Mouse (Mus musculus) forebrain, embryonic 14.5 days (tissue): ENCODE measurements around the gene Ccdc96. TPM values are rescaled to one million over a fixed set of nuclear protein-coding genes. Genes with fewer than 3 reads are reported as not detected.

Experiments
- ATAC-seq: fragments of 200-750 bp; cut with Nextera tagmentation; 2 replicates; pipeline ENCODE4 v1.8.0; 2017; ENCODE audit warnings: mild to moderate bottlenecking, moderate library complexity
- DNase-seq: peaks from one replicate; pipeline ENCODE4 v3.0.0-alpha.2; 2015; ENCODE audit warnings: low spot score
- H3K27ac ChIP-seq: fragments of 300-500 bp; sonication (generic); 2 replicates; pipeline ENCODE4 v1.5.1; 2014; ENCODE audit warnings: low read depth, mild to moderate bottlenecking, control low read depth, low read length, moderate library complexity
- H3K27me3 ChIP-seq: fragments of 300-500 bp; sonication (generic); replicated peaks from 2 replicates; pipeline ENCODE4 v1.6.1; 2014; ENCODE audit warnings: low read length, control low read depth, mixed read lengths; ENCODE audit not compliant: control insufficient read depth, insufficient read depth
- H3K36me3 ChIP-seq: fragments of 300-500 bp; sonication (generic); 2 replicates; pipeline ENCODE4 v1.6.1; 2014; ENCODE audit warnings: low read length, control low read depth; ENCODE audit not compliant: control insufficient read depth, insufficient read depth
- H3K4me1 ChIP-seq: fragments of 300-500 bp; sonication (generic); 2 replicates; pipeline ENCODE4 v1.6.1; 2014; ENCODE audit warnings: antibody characterized with exemption, low read length, control low read depth; ENCODE audit not compliant: control insufficient read depth, insufficient read depth
- H3K4me2 ChIP-seq: fragments of 300-500 bp; sonication (generic); 2 replicates; pipeline ENCODE4 v1.6.1; 2014; ENCODE audit warnings: mild to moderate bottlenecking, control low read depth, low read length
- H3K4me3 ChIP-seq: fragments of 300-500 bp; sonication (generic); 2 replicates; pipeline ENCODE4 v1.5.1; 2014; ENCODE audit warnings: low read depth, low read length, control low read depth
- H3K9ac ChIP-seq: fragments of 300-500 bp; sonication (generic); 2 replicates; pipeline ENCODE4 v1.6.1; 2014; ENCODE audit warnings: mild to moderate bottlenecking, low read length, control low read depth, moderate library complexity
- H3K9me3 ChIP-seq: fragments of 300-500 bp; sonication (generic); replicated peaks from 2 replicates; pipeline ENCODE4 v1.6.1; 2016; ENCODE audit warnings: low read length, control low read depth, mixed read lengths; ENCODE audit not compliant: control insufficient read depth
- WGBS: fragments of 180-500 bp; shearing (Covaris S2); extraction: QIAGEN DNeasy Blood & Tissue Kit; methylation state at CpG from one replicate; pipeline ENCODE4 v1.1.7; 2014; 5-methylcytosine and 5-hydroxymethylcytosine counted together
- polyA plus RNA-seq: library from polyadenylated mRNA; unstranded; fragments of >200 nt; fragmentation: Nextera tagmentation; extraction: Ambion mirVana; gene quantifications from 2 replicates; pipeline ENCODE4 v1.2.1, GENCODE M21; 2014

Ccdc96 gene
- polyA plus RNA-seq, 1 experiment from 2014 or later = 2.8 TPM

- H3K27ac ChIP-seq = no peak overlapping the region
- peaks cover 9% of the 10 kb centered on the region for H3K36me3 ChIP-seq
- H3K9ac ChIP-seq = no peak overlapping the region
- H3K27me3 ChIP-seq = no peaks in the 10 kb centered on the region
- no peak overlapping the region for H3K4me3 ChIP-seq
- DNase-seq = no peak
- 95% methylated on average over 4 of the region's 4 CpGs for WGBS
- H3K9me3 ChIP-seq = no peaks in the 10 kb centered on the region
- ATAC-seq = no peak
- peaks cover 20% of the 10 kb centered on the region for H3K4me1 ChIP-seq
- H3K4me2 ChIP-seq = no peak overlapping the region
Observed at GRCm38 (mm10) chr5:36480398-36480797, 4.0 kb upstream of the Ccdc96 start.

GRCm38 (mm10) chr5:36481114-36481513, 3.3 kb upstream of the Ccdc96 start:
- H3K4me3 ChIP-seq = no peak overlapping the region
- H3K4me2 ChIP-seq = no peak overlapping the region
- no peaks in the 10 kb centered on the region for H3K27me3 ChIP-seq
- H3K4me1 ChIP-seq = peaks cover 22% of the 10 kb centered on the region
- WGBS = 74% methylated on average over 1 of the region's 1 CpGs
- peaks cover 6% of the 10 kb centered on the region for H3K36me3 ChIP-seq
- H3K9me3 ChIP-seq = no peaks in the 10 kb centered on the region
- no peak for ATAC-seq
- no peak overlapping the region for H3K9ac ChIP-seq
- no peak overlapping the region for H3K27ac ChIP-seq
- no peak for DNase-seq

DNA sequence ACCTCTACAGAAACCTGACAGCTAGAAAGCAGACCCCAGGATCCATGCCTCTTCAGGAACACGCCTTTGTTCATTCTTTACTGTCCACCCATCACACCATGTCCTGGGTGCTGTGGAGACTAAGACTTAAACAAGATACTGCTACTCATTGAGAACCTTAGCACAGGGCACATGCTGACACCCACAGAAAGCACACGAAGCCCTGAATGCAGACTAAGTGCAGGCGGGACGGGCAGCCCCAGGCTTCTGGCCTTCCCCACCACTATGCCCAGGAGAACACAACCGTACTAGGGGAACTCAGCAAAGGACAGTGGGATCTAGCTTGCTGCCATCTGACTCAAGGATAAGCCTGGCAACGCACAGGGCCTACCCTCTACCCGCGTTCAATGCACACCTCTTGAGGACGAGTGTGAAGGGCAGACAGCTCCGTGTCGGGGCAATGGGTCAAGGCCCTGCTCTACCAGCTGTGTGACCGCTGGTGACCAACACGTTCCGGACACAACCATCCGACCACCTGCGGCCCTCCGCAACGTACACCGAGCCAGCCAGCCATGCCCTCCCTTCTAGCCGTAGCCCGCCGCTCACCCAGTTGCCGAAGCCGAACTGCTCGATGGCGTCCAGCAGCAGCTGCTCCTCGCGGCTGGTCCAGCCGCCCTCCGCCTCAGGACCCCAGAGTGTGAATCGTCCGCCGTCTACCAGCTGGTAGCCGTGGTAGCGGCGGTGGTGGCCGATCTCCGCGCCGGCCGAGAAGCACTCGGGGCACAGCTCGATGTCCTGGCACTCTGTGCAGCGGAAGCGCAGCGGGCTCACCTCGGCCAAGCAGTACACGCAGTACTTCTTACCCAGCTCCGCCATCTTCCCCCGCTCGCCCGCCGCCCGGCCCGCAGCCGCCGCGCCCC, 936 bp upstream of the Ccdc96 start:
- WGBS = 2% methylated on average over 45 of the region's 58 CpGs
- DNase-seq (peak; percentile 53), ATAC-seq (peak; percentile 37)
- Histone ChIP-seq H3K9ac (peak overlapping the region; percentile 91), H3K9me3 (no peaks in the 10 kb centered on the region), H3K27me3 (no peaks in the 10 kb centered on the region), H3K4me3 (peak overlapping the region; percentile 86), H3K4me1 (peaks cover 22% of the 10 kb centered on the region), H3K27ac (peak overlapping the region; percentile 65; the same call in 1 of the 2 replicates), H3K4me2 (peak overlapping the region; percentile 94), H3K36me3 (no peaks in the 10 kb centered on the region)

DNA sequence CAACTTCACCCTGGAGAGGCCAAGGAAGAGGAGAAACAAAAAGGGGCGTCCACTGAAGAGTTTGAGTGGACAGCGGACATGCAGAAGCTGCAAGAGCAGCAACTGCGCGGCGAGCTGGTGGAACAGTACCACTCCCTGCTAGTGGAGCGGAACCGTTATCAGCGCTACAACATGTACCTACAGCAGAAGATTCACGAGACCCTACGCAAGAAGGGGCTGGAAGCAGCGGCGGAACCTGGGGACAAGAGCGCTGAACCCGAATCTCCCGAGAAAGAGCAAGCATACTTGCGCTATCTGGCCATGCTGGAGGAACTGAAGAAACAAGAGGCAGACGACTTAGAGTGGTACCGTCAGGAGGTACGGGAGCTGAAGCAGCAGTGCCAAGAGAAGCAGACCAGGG, 918 bp downstream of the Ccdc96 start:
- DNase-seq = no peak
- peak overlapping the region; percentile 68; the same call in 1 of the 2 replicates for H3K9ac ChIP-seq

GRCm38 (mm10) chr5:36489225-36489624, 4.8 kb downstream of the Ccdc96 start:
- DNase-seq (peak; percentile 50), ATAC-seq (no peak)
- H3K36me3 ChIP-seq = peaks cover 41% of the 10 kb centered on the region
- H3K4me1 ChIP-seq = peaks cover 9% of the 10 kb centered on the region; the same call in 1 of the 2 replicates
- H3K4me2 ChIP-seq = no peak overlapping the region
- no peak overlapping the region for H3K27ac ChIP-seq
- no peaks in the 10 kb centered on the region for H3K9me3 ChIP-seq
- no peaks in the 10 kb centered on the region for H3K27me3 ChIP-seq
- H3K4me3 ChIP-seq = no peak overlapping the region
- H3K9ac ChIP-seq = no peak overlapping the region
- 50% methylated on average over 2 of the region's 2 CpGs for WGBS

More for the DNA sequence above, 918 bp downstream of the Ccdc96 start:
- H3K27ac ChIP-seq = no peak overlapping the region
- peak overlapping the region; percentile 59 for H3K4me3 ChIP-seq
- H3K9me3 ChIP-seq = no peaks in the 10 kb centered on the region
- no peaks in the 10 kb centered on the region for H3K27me3 ChIP-seq
- peak overlapping the region; percentile 98 for H3K4me2 ChIP-seq
- H3K36me3 ChIP-seq = 0 out of 2 replicates have a peak, but pooled peaks cover 5% of the 10 kb centered on the region
- ATAC-seq = no peak
- H3K4me1 ChIP-seq = peaks cover 22% of the 10 kb centered on the region
- WGBS = 45% methylated on average over 19 of the region's 19 CpGs

DNA sequence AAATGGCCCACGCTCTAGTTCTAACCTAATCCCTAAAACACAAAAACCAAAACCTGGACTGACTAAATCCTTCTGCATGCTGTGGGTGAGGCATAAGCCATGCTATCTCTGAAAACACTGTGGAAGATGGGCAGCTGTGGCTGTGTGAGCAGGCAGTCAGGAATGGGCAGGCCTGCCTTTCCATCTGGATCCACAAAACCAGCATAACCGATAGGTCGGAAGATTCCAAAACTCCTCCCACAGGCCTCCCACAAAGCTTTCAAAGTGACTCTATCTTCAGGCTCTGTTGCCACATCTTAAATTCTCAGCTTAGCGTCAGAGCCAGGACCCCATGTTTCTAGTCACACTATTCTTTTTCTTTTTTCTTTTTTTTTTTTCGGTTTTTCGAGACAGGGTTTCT, 9.5 kb downstream of the Ccdc96 start:
- H3K27ac ChIP-seq = no peak overlapping the region
- no peaks in the 10 kb centered on the region for H3K27me3 ChIP-seq
- 90% methylated on average over 6 of the region's 6 CpGs for WGBS
- ATAC-seq (no peak), DNase-seq (no peak)
- no peaks in the 10 kb centered on the region for H3K4me1 ChIP-seq
- H3K9ac ChIP-seq = no peak overlapping the region
- H3K9me3 ChIP-seq = no peaks in the 10 kb centered on the region
- H3K4me3 ChIP-seq = no peak overlapping the region
- no peak overlapping the region for H3K4me2 ChIP-seq
- peaks cover 75% of the 10 kb centered on the region for H3K36me3 ChIP-seq

DNA sequence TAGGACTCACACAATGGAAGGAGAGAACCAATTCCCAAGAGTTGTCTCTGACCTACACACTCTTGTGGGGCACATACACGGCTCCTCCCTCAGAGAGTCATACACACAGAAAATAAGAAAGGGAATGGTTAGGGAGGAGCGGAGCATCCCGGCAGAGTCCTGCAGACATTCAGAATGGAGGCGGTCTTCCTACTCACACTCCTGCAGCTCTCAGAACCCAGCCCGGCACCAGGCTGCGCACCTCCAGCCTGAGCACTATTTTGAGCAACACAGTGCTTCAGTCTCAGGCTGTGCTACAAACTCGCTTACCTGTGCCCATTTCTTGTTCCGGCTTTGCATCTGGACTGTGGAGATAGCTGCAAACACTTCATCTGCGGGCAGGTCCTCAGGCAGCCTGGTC, 10.3 kb downstream of the Ccdc96 start:
- no peaks in the 10 kb centered on the region for H3K9me3 ChIP-seq
- no peak overlapping the region for H3K27ac ChIP-seq
- ATAC-seq = no peak
- no peak overlapping the region for H3K4me3 ChIP-seq
- H3K4me1 ChIP-seq = no peaks in the 10 kb centered on the region
- H3K27me3 ChIP-seq = no peaks in the 10 kb centered on the region
- H3K36me3 ChIP-seq = peaks cover 80% of the 10 kb centered on the region
- WGBS = 95% methylated on average over 9 of the region's 9 CpGs
- H3K4me2 ChIP-seq = no peak overlapping the region
- no peak overlapping the region for H3K9ac ChIP-seq
- no peak for DNase-seq

DNA sequence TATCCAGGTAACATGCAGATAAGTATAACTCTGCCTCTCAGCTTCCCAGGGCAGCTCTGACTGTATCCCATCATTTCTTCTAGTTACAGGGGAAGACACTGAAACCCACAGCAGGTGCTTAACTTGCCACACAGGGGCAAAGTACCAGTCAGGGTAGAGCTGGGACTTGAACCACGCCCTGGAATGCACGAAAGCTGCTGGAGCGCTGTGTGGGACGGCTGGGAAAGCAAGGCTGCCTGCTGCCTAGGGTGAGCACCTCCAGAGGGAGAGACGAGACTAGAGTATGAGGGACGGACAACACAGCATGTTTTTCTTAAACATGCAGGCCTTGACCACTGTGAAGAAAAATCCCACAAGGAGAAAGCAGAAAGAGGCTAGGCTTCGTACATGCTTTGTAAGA, 20.8 kb downstream of the Ccdc96 start:
- Histone ChIP-seq H3K9ac (no peak overlapping the region), H3K36me3 (peaks cover 95% of the 10 kb centered on the region)

DNA sequence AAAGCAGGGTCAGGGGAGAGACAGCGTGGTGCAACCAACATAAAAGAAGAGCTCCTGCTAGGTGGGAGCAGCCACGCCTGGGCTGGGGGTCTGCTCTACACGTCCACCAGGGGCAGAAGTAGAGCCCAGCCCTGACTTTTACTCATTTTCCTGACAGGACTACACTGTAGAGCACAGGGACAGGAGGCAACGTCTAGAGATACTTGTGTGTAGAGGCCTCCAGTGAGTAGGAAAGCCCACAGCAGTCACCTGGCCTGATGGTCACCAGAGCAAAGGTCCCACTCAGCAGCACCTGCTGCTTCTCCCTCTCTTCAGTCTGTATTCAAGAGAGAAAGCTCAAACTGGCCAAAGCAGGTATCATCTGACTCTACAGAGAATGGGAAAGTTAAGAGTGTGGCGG, 21.3 kb downstream of the Ccdc96 start:
- H3K9me3 ChIP-seq = no peaks in the 10 kb centered on the region
- whole genome bisulfite sequencing = 70% methylated on average over 5 of the region's 5 CpGs
- H3K27ac ChIP-seq = no peak overlapping the region
- no peak overlapping the region for H3K4me2 ChIP-seq
- H3K4me1 ChIP-seq = no peaks in the 10 kb centered on the region
- ATAC-seq (no peak), DNase-seq (no peak)
- H3K9ac ChIP-seq = no peak overlapping the region
- H3K4me3 ChIP-seq = no peak overlapping the region
- peaks cover 96% of the 10 kb centered on the region for H3K36me3 ChIP-seq
- H3K27me3 ChIP-seq = no peaks in the 10 kb centered on the region

More for the DNA sequence above, 20.8 kb downstream of the Ccdc96 start:
- no peak overlapping the region for H3K4me3 ChIP-seq
- no peaks in the 10 kb centered on the region for H3K27me3 ChIP-seq
- H3K9me3 ChIP-seq = no peaks in the 10 kb centered on the region
- no peak for DNase-seq
- WGBS = 91% methylated on average over 7 of the region's 7 CpGs
- no peak for ATAC-seq
- H3K4me2 ChIP-seq = no peak overlapping the region
- no peak overlapping the region for H3K27ac ChIP-seq
- H3K4me1 ChIP-seq = no peaks in the 10 kb centered on the region
